Mouse (Mus musculus) forebrain, embryonic 13.5 days (tissue): ENCODE results near the gene Ankmy2. TPM values are rescaled to one million over a fixed set of nuclear protein-coding genes. Genes with fewer than 3 reads are reported as not detected.
A peak's percentile ranks its signal among the peaks of the same experiment; 100 is the strongest.

Source experiments
- ATAC-seq: fragments of 200-750 bp; cut with Nextera tagmentation; 2 replicates; pipeline ENCODE4 v1.8.0; 2017
- H3K27ac ChIP-seq: fragments of 300-500 bp; sonication (generic); 2 replicates; pipeline ENCODE4 v1.5.1; 2015; ENCODE audit warnings: inconsistent platforms, mild to moderate bottlenecking, moderate library complexity
- H3K27me3 ChIP-seq: fragments of 300-500 bp; sonication (generic); 2 replicates; pipeline ENCODE4 v1.6.1; 2015; ENCODE audit warnings: mild to moderate bottlenecking, inconsistent platforms
- H3K36me3 ChIP-seq: fragments of 300-500 bp; sonication (generic); 2 replicates; pipeline ENCODE4 v1.6.1; 2015; ENCODE audit warnings: mild to moderate bottlenecking, inconsistent platforms; ENCODE audit not compliant: poor library complexity, severe bottlenecking
- H3K4me1 ChIP-seq: fragments of 300-500 bp; sonication (generic); 2 replicates; pipeline ENCODE4 v1.6.1; 2015; ENCODE audit warnings: inconsistent platforms
- H3K4me2 ChIP-seq: fragments of 300-500 bp; sonication (generic); 2 replicates; pipeline ENCODE4 v1.6.1; 2015; ENCODE audit warnings: inconsistent platforms, mild to moderate bottlenecking, moderate library complexity
- H3K4me3 ChIP-seq: fragments of 300-500 bp; sonication (generic); 2 replicates; pipeline ENCODE4 v1.5.1; 2015; ENCODE audit warnings: mild to moderate bottlenecking, inconsistent platforms
- H3K9ac ChIP-seq: fragments of 300-500 bp; sonication (generic); 2 replicates; pipeline ENCODE4 v1.6.1; 2015; ENCODE audit warnings: mild to moderate bottlenecking, inconsistent platforms
- H3K9me3 ChIP-seq: fragments of 300-500 bp; sonication (generic); replicated peaks from 2 replicates; pipeline ENCODE4 v1.6.1; 2016; ENCODE audit warnings: inconsistent platforms
- WGBS: fragments of 180-500 bp; shearing (Covaris S2); methylation state at CpG from one replicate; pipeline ENCODE4 v1.1.7; 2015; 5-methylcytosine and 5-hydroxymethylcytosine counted together
- polyA plus RNA-seq: library from polyadenylated mRNA; unstranded; fragments of >200 nt; fragmentation: Nextera tagmentation; extraction: Ambion mirVana; gene quantifications from 2 replicates; pipeline ENCODE4 v1.2.1, GENCODE M21; 2015

The Ankmy2 gene
- polyA plus RNA-seq, 1 experiment from 2014 or later, result 41.4 TPM

DNA sequence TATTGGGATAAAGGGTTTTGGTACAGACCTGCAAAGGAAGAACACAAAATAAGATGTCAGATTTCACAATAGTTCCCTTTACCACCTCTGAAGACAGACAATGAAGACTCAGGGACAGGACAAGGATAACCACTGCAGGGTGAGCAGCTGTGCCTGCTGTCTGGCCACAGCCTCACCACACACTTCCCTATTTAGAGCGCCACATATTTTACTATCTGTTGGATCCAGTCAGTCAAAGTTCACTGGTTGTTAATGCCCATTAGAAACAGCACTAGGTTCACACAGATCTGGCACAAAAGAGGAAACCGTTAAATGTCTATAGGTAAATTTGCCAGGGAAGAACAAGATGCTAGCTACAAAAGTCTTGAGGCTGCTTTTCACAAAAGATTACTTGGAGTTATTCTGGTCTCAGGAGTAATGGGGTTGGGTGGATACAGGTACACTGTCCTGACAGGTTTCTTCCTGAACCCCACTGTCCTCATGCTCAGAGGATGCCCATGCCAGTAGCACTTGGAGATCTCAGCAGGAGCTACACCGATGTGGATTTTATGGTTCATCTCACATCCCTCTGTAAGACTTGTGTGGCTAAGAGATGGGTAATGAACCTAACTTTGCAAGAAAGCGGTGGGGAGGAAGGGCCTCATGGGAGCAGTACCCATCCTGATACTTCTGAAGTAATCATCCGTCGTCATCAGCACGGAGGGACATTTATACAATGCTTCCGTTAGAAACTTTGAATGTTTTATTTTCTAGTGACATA is 57.7 kb downstream of the Ankmy2 start:
- no peaks in the 10 kb centered on the region for H3K27me3 ChIP-seq
- WGBS, result 55% methylated on average over 8 of the region's 8 CpGs

DNA sequence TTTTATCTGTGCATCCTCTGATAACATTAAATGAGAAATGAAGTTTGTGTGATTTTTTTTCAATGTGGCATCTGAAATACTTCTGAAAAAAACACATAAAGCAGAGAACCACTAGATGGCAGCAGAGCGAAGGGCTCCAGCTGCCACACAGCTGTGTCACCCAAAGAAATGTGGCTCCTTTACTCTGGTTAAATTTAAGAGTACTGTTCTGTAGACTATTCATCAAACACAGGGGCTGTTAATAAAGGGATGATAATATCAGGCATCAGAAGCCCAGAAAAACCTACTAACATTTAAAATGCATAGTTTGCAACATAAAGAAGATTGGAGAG is 58.2 kb downstream of the Ankmy2 start:
- Histone ChIP-seq H3K9ac (no peak overlapping the region), H3K9me3 (no peaks in the 10 kb centered on the region), H3K4me3 (no peak overlapping the region), H3K4me2 (no peak overlapping the region), H3K4me1 (no peaks in the 10 kb centered on the region), H3K27me3 (no peaks in the 10 kb centered on the region), H3K27ac (no peak overlapping the region), H3K36me3 (no peaks in the 10 kb centered on the region)
- peak; percentile 89 for ATAC-seq
- 0% methylated on average over 1 of the region's 1 CpGs for WGBS

More for the DNA sequence above, 57.7 kb downstream of the Ankmy2 start:
- Histone ChIP-seq H3K9ac (no peak overlapping the region), H3K36me3 (no peaks in the 10 kb centered on the region), H3K9me3 (no peaks in the 10 kb centered on the region), H3K4me2 (no peak overlapping the region), H3K27ac (no peak overlapping the region), H3K4me3 (no peak overlapping the region), H3K4me1 (no peaks in the 10 kb centered on the region)
- peak; percentile 60 for ATAC-seq

DNA sequence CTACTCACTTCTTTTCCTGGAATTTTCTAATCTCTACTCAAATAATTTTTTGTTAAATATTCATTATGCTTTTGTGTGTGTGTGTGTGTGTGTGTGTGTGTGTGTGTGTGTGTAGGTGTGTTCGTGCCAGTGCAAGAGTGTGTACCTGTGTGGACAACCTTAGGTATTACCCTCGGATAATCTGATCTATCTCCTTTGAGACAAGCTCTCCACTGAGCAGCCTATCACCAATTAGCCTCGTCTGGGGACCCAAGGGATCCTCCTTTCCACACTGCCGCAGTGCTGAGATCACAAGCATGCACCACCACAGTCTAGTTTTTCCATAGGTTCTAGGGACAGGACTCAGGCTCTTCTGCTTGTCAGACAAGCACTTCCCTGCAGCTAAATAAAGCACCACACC is 59.3 kb downstream of the Ankmy2 start:
- WGBS, result 69% methylated on average over 4 of the region's 4 CpGs
- no peak for ATAC-seq
- H3K4me3 ChIP-seq, result no peak overlapping the region

DNA sequence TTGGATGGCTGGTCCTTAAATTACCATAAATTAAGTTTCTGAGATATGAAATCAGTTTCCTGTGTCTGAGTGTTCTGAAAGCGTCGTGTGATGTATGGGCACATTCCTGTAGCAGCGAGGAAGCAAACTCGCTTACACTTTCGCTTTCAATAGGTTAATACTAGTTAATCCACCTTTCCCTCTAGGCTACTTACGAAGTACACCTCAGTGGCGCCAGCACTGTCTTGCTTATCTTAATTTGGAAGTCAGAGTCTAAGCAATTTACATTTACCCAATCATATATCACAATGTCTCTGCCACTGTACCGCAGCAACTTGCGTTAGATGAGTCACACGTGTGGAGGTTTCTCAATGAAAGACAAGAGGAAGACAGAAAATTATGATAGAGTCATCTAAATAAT is 60.0 kb downstream of the Ankmy2 start:
- no peak overlapping the region for H3K4me3 ChIP-seq
- no peak overlapping the region for H3K27ac ChIP-seq
- no peaks in the 10 kb centered on the region for H3K27me3 ChIP-seq
- WGBS, result 90% methylated on average over 10 of the region's 10 CpGs
- no peaks in the 10 kb centered on the region for H3K9me3 ChIP-seq
- no peak overlapping the region for H3K4me2 ChIP-seq
- H3K4me1 ChIP-seq, result no peaks in the 10 kb centered on the region
- H3K36me3 ChIP-seq, result no peaks in the 10 kb centered on the region
- H3K9ac ChIP-seq, result no peak overlapping the region
- no peak for ATAC-seq

More for the DNA sequence above, 59.3 kb downstream of the Ankmy2 start:
- Histone ChIP-seq H3K27ac (no peak overlapping the region), H3K27me3 (no peaks in the 10 kb centered on the region), H3K4me1 (no peaks in the 10 kb centered on the region), H3K9ac (no peak overlapping the region), H3K9me3 (no peaks in the 10 kb centered on the region), H3K4me2 (no peak overlapping the region), H3K36me3 (no peaks in the 10 kb centered on the region)

DNA sequence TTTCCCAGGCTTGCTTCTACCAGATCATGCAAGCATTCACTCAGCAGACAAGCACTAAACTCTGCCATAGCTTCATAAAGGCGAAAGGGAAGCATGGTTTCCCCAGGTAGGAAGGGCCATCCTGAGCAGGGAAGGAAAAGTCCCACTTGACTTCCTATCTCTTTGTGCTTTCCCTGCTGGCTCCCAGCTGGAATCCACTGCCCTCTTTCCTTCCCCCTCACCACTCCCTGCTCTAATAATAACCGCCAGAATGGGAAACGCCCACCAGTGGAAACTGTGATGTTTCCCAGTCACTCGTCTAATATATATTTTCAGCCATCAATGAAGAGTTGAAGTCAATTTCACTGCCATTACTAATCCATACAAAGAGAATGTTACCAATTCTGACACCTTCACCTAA is 67.5 kb downstream of the Ankmy2 start:
- Histone ChIP-seq H3K4me3 (no peak overlapping the region), H3K4me2 (no peak overlapping the region), H3K9ac (no peak overlapping the region), H3K4me1 (no peaks in the 10 kb centered on the region), H3K27me3 (no peaks in the 10 kb centered on the region), H3K27ac (no peak overlapping the region), H3K9me3 (no peaks in the 10 kb centered on the region), H3K36me3 (no peaks in the 10 kb centered on the region)
- 63% methylated on average over 4 of the region's 4 CpGs for WGBS
- no peak for ATAC-seq

DNA sequence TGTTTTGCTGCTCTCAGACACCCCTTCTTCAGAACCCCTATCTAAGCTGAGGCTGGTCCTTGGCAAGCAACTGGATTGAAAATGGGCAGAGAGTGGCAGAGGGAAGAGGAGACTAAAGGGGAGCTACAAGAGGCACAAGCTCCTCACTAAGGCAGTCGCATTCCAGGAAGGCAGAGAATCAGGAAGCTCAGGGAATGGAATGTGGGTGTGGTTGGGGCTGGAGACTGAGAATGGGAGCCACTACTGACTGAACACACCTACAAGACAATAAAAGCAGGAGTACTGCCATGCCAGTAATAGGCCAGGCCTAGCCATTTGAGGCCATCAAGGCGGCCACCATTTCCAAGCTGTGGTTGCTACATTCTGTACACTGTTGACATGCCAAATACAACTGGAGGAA is 74.5 kb downstream of the Ankmy2 start:
- 84% methylated on average over 2 of the region's 2 CpGs for WGBS
- Histone ChIP-seq H3K9me3 (no peaks in the 10 kb centered on the region; the same call in 1 of the 2 replicates), H3K27ac (no peak overlapping the region), H3K9ac (no peak overlapping the region), H3K36me3 (no peaks in the 10 kb centered on the region), H3K27me3 (no peaks in the 10 kb centered on the region), H3K4me2 (no peak overlapping the region), H3K4me1 (no peaks in the 10 kb centered on the region), H3K4me3 (no peak overlapping the region)
- no peak for ATAC-seq

DNA sequence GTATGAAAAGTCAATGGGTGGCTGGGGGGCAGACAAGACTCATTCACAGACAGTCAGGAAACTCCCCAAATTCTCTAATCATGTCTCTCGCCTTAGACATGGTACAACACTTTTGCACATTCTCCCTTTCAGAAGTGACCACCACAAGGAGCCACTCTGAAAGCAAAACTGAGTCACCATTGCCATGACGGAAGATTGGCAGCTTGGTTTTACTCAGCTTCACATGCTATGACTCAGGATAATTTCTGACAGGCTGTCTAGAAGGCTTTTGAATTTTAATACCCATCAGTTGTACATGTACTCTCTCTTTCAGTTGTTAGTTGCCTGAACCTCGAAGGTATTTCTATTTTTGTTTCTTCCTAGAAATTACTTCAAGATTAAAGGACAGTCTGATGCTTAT is 84.3 kb downstream of the Ankmy2 start:
- WGBS, result 86% methylated on average over 3 of the region's 3 CpGs
- H3K9ac ChIP-seq, result no peak overlapping the region
- ATAC-seq, result no peak
- H3K4me1 ChIP-seq, result no peaks in the 10 kb centered on the region
- no peaks in the 10 kb centered on the region for H3K9me3 ChIP-seq
- no peak overlapping the region for H3K4me2 ChIP-seq
- no peak overlapping the region for H3K27ac ChIP-seq
- no peak overlapping the region for H3K4me3 ChIP-seq
- no peaks in the 10 kb centered on the region for H3K27me3 ChIP-seq
- no peaks in the 10 kb centered on the region for H3K36me3 ChIP-seq

Other genes starting within 250 kb of the Ankmy2 start
- not detected in 2 replicates for gene Agr3, start 231.5 kb upstream of the Ankmy2 start, polyA plus RNA-seq
- 1.5 TPM in 1 of 2 replicates, not detected in the other for gene Agr2, start 164.2 kb upstream of the Ankmy2 start, polyA plus RNA-seq
- 272 and 274 TPM in 2 replicates for gene Tspan13, start 114.6 kb upstream of the Ankmy2 start, polyA plus RNA-seq
- 399 and 418 TPM in 2 replicates for gene Bzw2, start 966 bp downstream of the Ankmy2 start, polyA plus RNA-seq
- gene Lrrc72, start 96.3 kb downstream of the Ankmy2 start, polyA plus RNA-seq, result not detected in 2 replicates
- 6.4 and 10.0 TPM in 2 replicates for gene Sostdc1, start 157.0 kb downstream of the Ankmy2 start, polyA plus RNA-seq
- 6.8 and 6.9 TPM in 2 replicates for gene Ispd, start 224.3 kb downstream of the Ankmy2 start, polyA plus RNA-seq
- gene D630036H23Rik, start 225.1 kb downstream of the Ankmy2 start, polyA plus RNA-seq, result 2.0 and 2.2 TPM in 2 replicates